Mouse (Mus musculus): Measurements from ENCODE around the gene Alpl.
A peak's percentile ranks its signal among the peaks of the same experiment; 100 is the strongest.

Alpl gene

DNA sequence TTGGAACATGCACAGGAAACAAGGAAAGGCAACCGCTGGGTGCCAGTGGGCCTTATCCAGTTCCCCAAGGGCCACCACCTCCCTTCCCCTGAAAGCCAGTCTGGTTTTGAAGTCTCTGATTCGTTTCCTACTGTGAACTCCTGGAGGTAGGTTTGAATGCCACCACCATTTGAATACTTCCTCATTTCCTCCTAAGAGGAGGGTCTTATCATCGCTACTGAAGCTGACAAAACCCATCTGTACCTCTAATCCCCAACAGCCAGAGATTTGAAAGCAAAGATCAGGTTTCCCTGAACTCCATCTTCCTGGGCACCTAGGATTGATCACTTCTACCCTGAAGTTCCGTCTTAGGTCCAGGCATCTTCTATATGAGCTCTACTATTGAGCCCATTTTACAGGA, 854 bp upstream of the Alpl start:
- no peak for DNase-seq

DNA sequence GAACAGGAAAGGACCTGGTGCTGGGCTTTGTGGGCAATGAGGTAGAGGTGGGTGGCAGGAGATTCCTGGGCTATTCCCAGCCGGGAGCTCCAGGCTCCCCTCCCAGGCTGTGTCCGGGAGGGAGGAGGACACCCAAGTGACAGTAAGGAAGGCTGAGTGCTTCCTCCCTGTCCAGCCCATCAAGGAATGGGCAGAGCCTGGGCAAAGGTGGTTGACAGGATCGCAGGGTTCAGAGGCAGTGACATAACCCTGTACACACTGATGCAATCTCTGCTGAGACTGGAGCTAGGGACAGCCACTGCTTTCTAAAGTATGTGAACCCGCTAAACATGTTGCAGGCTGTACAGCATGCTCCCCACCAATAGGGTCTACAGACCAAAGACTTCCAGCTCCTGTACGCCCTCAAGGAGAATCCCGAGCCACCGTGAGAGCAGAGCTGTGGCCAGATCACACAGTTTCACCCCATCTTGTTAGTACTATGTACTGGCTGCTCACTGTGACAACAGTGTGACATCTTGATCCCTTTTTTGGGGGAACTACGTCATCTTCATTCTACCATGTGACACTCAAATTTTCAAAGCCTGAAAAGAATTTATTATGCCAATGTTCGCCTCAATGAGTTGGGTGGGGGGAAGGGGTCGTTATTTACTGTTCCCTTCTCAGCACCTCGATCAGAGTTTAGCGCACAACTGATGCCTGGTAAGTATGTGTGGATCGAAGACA, 1.8 kb downstream of the Alpl start:
- DNase-seq = no peak

DNA sequence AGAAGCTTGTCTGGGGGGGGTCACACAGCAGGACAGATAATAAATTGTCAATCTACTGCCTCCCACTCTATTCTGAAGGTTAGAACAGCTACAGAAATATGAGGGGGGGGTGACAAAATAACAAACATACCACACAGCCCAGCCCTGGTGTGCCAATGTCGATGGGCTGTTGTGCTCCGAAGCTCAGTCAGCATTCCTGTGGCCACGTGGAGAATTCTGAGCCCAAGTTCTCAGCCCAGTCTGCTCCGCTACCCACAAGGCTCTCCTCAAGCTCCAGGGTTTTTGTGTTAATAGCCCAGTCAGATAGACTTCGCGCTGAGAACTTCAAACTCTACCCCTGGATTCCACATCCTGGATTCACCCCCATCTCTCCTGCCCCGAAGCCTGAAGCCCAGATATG, 2.6 kb downstream of the Alpl start:
- peak; percentile 10 for DNase-seq

DNA sequence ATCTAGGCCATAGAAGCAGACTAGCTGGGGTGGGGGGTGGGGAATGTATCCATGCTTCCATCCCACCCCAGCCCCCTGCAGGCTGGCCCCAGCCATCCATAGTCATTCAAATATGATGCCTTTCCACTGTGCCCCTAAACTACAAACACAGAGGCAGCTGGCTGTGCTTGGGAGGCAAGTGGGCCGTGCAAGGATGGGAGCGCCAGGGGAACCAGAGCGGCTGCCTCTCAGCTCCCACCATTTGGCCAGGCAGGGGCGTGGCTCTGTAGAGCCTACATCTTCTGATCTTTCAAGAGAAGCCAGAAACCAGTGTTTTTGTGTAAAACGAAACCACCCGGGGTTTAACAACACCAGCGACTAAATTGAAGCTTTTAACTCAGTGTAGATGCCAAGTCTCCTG, 4.7 kb downstream of the Alpl start:
- DNase-seq = peak; percentile 5

DNA sequence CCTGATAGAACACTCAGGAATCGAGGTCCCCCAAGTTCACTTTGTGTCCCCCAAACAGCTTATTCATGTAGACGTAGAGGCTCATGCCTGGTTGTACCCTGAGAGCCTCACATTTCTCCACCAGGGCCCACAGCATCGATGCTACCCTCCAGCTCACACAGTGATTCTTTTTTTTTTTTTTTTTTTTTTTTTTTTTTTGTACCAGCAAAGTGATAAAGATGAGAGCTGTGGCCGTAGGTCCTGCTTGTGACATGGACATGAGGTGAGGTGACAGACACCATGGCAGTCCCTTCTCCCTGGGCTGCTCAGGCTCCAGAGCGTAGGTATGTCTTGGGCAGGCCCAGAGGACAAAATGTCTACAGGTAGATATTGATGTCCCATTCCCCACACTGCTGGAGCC, 5.2 kb downstream of the Alpl start:
- no peak for DNase-seq

DNA sequence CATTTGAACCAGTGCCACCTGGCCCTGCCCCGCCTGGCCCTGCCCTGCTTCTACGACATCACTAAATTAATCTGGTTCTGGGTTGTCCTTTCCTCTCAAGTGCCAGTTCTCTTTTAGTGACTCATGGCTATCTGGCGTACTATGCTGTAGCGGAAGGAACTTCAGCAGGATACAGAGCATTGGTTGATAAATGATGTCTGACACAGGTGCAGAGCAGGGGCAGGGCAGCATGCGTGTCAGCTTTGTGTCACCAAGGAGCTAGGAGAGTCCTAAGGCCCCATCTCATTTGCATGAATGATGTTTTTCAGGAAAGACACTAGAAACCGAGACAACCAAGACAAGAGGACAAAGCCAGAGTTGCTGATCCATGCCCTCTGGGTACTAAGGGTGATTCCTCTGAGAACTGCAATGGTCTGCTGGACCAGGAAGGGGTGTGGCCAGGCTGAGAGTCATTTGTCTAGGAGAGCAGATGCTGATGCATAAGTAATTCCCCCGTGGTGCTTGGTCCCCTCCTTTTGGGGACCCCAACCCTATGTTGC, 7.6 kb downstream of the Alpl start:
- DNase-seq = no peak

DNA sequence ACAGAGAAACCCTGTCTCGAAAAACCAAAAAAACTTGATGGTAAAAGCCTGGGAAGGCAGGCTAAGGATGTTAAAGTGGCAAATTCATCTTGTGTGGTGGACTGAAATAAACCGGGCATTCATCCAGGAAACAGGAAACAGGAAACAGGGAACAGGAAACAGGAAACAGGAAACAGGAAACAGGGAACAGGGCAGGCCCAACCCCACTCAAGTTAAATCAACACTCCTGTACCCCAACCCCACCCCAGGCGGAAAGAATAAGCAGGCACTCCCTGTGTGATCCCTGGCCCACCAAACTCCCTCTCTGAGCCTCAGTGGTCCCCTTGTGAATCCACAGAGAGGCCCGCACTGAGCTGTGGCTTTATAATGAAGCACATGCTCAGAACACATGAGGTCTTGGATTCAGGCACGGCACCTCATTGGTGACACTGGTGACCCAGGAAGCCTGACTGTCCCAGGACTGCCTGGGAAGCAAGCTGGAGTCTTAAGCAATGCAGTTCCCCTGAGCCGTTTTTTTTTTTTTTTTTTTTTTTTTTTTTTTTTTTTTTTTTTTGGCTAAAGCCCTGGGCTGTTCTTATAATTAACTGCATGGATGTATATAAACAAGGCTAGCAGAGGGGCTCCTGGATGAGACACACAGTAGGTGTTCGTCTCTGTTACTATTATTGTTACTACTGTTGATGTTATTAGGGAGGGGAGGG, 8.4 kb downstream of the Alpl start:
- DNase-seq = no peak

DNA sequence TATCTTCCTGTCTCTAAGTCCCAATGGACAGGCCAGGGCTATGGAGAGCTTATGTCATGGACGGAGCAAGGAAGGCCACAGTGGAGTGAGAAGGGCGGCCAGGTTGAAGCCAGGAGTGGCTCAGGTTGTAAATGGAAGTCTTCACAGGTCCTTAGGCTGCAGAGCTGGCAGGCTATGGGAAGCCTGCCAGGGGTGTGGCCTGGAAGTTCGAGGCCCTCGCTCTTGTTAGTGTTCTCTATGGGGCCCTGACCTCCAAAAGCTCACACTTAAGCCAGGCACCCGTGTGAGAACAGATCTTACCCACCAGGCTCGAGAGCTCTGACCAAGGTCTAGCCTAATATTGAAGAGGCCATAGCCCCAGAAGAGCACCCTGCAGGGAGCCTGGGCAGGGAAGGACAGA, 9.7 kb downstream of the Alpl start:
- DNase-seq = no peak

DNA sequence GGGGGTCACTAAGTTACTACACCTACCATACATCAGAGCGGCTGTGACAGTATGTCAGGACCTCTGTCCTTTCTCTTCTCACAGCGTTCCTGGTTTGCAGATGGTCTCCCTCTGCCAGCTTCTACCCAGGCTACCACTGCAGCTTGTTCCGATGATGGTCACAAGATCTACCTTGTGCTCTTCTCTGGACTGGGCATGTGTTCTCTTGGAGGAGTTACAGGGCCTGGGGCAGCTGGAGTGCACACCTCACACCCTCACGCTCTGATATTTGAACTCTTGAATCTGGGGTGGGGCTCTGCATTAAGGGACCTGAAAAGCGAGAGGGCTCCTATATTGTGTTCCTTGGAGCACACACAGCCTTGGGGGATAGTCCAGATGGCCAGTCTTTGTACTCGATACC, 10.9 kb downstream of the Alpl start:
- no peak for DNase-seq

DNA sequence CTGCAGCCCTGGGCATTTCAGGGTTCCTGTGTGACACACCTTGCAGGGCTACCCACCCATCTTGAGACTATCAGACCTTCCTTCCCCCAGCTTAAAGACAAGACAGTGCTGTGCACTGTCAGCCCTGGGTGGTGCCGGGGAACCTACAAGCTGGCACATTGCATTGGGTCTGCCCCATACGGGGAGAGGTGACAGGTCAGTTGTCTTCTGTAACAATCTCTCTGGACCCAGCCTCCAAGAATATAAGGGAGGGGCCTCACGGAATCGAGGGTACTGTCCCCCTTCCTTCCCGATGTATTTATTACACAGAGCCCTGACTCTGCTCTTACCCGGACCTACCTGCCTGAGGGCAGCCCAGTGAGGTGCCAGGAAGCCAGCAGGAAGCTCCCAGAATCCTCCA, 11.4 kb downstream of the Alpl start:
- DNase-seq = no peak

DNA sequence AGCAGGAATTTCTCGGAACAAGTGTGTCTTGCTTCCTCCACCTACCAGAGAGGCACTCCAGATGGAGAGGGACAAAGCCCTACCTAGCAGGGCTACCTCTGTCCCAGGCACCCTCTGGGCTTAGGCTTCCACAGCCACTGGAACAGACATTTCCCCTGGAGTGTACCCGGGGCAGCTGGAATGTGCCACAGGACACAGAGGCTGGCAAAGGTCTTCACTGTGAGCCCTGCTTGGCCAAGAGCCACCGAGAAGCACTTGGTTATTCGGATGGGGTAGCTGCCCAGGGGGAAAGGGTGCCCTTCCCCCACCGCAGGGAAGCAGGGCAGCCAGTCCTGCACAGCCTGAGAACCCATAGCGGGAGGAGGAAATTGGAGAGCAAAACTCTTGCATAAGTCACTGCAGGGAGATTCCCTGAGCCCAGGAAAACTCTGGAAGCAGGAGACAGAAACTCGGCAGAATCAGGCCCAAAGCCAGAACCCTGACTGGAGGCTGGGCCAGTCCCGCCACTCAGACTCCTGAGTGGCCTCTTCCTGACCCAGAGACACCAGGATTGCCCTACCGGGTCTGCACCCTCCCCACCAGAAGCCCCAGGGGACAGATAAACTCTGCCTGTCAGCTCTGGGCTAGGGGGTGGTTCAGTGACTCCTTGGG, 12.5 kb downstream of the Alpl start:
- DNase-seq = peak; percentile 81

DNA sequence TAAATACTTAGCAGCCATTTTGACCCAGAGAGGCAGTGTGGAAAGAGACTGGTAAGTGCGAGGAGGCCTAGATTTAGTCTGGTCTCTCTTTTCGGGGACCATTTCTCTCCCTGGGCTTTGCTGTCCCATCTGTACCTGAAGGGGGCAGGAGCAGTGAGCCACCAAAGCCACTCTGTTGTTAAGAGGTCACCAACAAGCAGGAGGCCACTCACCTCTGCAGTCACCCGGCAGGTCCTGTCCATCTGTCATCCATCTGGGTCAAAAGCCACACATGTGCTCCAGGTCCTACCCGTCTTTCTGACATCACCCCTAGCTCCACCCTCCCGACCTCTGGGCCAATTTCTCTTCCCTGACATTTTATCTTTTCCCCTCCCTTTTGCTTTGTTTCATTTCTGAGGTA, 14.2 kb downstream of the Alpl start:
- DNase-seq = no peak

DNA sequence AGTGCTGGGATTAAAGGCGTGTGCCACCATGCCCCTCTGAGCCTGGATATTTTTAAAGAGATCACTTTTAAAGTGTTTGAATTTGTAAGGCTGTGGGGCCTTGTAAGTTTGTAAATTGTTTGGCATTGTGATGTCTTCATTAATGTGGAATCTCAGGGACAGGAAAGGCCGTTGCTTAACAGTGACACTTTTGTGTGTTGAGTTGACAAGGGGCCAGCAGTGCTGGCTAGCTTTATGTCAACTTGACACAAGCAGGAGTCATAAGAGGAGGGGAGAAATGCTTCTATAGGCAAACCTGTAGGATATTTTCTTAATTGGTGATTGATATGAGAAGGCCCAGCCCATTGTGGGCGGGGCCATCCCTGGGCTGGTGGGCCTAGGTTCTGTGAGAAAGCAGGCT, 15.2 kb downstream of the Alpl start:
- DNase-seq = no peak

DNA sequence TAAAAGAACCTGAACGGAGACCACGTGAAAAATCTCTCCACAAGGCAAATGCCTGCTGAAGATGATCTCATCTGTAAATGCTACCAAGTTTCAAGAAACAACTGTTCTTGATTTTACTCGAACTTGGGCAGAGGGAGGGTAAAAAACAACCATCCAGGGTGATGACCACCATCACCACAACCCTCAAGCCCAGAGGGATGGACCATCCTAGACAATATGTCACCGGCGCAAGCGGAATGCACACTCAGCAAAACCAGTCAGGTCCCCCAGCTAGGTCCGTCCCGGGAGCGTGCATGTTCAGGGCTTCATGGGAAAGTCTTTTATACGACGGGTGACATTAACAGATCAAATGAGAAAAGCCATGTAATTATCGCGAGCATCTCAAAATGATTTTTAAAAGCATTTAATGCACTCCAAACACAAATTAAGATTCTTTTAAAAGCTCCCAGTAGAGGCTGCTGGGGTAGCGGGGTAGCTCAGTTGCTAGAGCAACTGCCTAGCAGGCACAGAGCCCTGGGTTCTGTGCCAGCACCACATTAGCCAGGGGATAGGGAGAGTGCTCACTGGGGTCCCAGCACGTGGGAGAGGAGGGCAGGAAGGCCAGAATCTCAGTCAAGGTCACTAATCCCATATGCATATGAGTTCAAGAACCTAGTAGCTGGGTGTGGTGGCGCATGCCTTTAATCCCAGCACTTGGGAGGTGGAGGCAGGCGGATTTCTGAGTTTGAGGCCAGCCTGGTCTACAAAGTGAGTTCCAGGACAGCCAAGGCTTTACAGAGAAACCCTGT, 17.6 kb downstream of the Alpl start:
- no peak for DNase-seq

DNA sequence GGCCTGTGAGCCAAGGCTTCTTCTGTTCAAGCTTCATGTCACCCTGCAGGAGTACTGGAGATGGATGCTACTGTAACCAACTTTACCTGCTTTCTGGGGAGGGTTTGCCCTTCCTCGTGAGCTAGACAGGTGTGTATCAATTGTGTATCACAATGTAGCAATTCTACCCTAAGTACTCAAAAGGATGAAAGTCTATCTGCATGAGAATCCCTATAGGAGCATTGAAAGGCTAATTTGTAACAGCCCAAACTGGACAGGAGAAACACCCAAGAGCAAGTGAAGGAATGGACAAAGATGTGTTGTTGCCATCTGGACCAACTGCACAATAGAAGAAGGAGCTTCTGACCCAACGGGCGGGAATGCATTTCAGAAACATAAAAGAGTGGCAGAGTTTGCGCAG, 18.3 kb downstream of the Alpl start:
- DNase-seq = no peak

DNA sequence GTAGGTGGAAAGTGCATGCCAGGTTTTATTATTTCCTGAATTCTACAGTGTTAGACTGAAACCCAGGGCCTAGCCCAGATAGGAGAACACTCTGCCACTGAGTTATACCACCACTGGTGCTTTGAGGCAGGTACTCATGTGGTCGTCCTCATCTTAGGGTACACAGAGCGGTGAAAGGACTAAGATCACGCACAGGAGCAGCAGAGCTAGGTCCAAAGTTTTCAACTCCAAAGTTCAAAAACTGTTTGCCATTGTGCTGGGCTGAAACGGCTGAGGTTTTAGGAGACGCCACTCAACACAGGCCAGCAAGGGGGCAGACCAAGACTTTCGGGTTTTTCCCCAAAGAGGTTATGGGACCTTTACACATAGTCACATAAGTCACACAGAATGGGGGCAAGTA, 21.7 kb downstream of the Alpl start:
- DNase-seq = no peak

DNA sequence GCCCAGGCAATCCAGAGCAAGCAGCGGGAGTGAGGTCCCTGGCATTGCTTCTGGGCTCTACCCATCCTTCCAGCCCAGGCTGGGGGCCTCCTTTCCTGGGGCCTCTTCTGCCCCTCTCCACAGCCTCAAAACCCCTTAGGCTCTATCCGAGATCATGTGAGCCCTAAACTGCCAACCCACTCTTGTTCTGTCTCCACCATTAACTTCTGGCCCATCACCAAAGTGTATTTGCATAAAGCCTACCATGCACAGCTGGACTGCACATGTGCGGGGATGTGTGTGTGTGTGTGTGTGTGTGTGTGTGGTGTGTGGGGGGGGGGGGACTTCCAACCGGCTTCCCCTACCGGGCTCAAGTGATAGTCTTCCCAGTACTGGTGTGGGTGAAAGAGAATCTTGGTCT, 22.2 kb downstream of the Alpl start:
- no peak for DNase-seq

DNA sequence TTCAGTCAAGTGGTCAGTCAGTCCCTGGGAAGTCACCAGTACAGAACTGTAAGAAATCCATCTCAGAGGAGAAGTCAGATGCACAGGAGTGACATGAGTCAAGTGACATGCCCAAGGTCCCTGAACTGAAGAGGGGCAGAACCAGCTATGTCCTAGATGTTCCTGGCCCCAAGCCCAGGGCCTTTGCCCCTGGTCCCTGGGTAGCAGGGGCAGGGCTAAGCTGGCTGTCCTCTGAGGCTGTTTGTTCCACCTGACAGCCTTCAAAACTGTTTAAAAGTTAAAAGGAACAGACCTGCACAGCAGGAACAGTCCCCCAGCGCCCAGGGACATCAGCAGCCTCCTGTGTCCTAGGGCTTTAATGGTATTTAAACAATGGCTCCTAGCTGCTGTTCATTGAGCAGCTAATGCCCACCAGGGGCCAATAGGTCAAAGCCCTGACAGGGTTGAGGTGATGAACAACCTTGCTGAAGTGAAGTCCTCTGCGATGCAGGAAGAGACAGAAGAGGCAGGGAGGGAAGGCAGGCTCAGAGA, 22.8 kb downstream of the Alpl start:
- DNase-seq = peak; percentile 75

DNA sequence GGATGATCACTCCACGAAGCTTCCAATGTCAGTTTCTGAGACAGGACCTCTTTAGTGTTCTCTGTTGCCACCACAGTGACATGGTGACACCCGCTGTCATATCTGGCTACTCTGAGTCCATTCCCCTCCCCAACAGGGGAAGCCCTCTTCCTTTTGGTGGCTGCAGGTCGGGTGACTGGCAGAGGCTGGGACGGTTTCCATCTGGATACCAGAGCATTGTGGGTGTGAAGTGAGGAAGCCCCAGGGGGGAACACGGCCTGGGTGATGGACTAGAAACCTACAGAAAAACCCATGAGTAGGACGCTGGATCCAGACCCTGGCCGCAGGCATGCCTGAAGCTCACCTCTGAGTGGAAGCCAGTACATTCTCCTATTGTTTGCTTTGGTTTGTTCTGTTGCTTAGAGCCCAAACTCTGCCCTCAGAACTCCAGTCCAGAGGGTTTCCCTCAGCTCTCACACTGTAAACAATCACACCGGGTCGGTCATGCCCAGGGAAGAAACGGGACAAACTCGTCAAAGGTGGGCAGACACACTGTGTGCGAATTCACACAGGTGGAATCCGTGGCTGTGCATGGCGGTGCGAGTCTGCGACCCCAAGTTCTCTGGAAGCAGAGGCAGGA, 23.6 kb downstream of the Alpl start:
- no peak for DNase-seq

DNA sequence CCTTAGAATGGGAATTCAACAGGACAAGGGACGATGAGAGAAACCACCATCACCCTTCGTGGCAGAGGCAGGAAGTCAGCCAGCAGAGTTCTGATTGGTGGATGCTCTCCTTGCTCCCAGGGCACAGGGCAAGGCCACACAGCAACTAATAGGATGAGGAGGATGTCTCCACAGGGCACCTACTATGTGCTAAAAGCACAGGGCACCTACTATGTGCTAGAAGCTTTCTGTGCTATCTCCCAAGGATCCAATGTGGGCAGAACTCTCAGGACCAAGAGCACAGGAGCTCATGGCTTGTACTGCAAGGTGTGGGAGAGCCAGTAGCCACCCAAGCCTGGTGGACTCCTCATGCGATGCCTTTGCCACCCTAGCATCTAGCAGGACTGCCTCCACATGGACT, 24.4 kb downstream of the Alpl start:
- DNase-seq = no peak

DNA sequence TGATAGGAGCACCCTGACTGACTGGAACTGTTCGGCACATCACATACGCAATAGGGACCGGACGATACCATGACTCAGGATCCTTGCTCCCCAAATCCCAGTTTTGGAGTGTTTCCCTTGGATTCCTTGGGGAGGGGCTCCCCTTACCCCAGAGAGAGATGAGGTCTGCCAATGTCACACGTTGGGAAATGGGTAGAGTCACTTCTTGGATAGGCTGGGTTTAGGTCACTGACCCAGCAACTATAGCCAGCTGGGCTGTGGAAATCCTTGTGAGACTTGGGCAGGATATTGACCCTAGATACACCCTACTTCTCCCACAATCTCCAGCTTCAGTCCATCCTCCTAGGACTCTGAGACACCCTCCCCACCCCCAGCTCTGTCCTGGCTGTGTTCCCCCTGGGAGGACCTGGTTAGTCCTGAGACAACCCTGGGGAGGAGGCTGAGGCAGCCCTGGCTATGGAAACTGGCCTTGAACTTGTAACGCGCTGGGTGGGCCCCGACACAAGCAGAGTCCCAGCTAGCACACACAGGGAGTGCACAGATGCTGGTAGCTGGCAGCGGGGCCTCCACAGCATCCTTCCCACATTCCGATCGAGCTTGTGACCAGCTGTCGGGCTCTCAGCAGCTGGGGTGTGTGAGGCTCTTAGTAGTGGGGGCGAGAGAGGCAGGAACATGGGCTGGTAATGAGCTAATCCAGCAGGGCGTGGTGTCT, 25.1 kb downstream of the Alpl start:
- peak; percentile 63 for DNase-seq

DNA sequence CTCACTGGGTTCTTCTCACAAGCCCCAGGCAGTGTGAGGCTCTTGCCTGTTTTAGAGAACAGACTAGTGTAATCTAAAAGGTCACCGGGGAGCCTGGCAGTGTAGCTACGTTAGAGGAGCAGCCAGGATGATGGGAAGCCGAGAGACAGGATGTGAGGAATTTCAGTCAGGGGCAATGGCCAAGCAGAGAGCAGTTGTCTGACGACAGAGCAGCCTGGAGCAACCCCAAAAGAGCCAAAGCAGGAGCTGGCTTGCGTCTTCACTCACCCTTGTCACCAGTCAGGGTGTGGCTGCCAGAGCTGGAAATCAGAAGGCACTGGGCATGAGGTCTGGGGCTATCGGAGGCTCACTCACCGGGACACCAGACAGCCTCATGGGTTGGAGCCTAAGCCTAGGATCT, 26.5 kb downstream of the Alpl start:
- no peak for DNase-seq

Measured in kidney, postnatal 10 days (tissue).